Mouse (Mus musculus) C2C12 (cell line): Measurements from ENCODE around the gene AC134908.4.

Source experiments
- CTCF ChIP-seq: IDR thresholded peaks from one replicate; pipeline ENCODE4 v1.5.1; 2011; ENCODE audit not compliant: control insufficient read depth, insufficient read depth, insufficient read length
- USF1 ChIP-seq: IDR thresholded peaks from one replicate; pipeline ENCODE4 v1.6.1; 2011; ENCODE audit warnings: low read depth, mild to moderate bottlenecking, control low read depth, moderate library complexity

- TF ChIP-seq CTCF (no peak), USF1 (no peak)
Observed at GRCm38 (mm10) chr17:25754241-25754640, 41.2 kb downstream of the AC134908.4 start, which contains the start of gene Msln.
